Mouse (Mus musculus) heart, postnatal 0 days (tissue): ENCODE measurements around the gene Gpc3.

ENCODE experiments used
- CTCF ChIP-seq: IDR thresholded peaks from 2 replicates; pipeline ENCODE4 v1.5.1; 2016; ENCODE audit warnings: antibody characterized with exemption, control low read depth, low read depth
- EP300 ChIP-seq: IDR thresholded peaks from 2 replicates; pipeline ENCODE4 v1.6.1; 2016; ENCODE audit warnings: antibody characterized with exemption, low read depth

- no peak for TF ChIP-seq CTCF
- TF ChIP-seq EP300, result no peak
Observed at GRCm38 (mm10) chrX:52231984-52232383, 381.8 kb downstream of the Gpc3 start.
